Mouse (Mus musculus) embryonic facial prominence, embryonic 10.5 days (tissue): ENCODE measurements at regions not wholly inside any gene's neighbourhood (a gene's known extent, or its start where the extent isn't known, plus 50 kb on each side); places are given as distances from the start of the nearest gene placed in this dataset.

ENCODE experiments used
- DNase-seq: peaks from one replicate; pipeline ENCODE4 v3.0.0-alpha.2; 2017; ENCODE audit warnings: low spot score
- H3K27ac ChIP-seq: fragments of 300-500 bp; sonication (generic); replicated peaks from 2 replicates; pipeline ENCODE4 v1.5.1; 2016; ENCODE audit warnings: mild to moderate bottlenecking
- H3K27me3 ChIP-seq: fragments of 300-500 bp; sonication (generic); replicated peaks from 2 replicates; pipeline ENCODE4 v1.6.1; 2016; ENCODE audit warnings: low read depth, mild to moderate bottlenecking; ENCODE audit not compliant: poor library complexity, severe bottlenecking
- H3K36me3 ChIP-seq: fragments of 300-500 bp; sonication (generic); replicated peaks from 2 replicates; pipeline ENCODE4 v1.6.1; 2016; ENCODE audit warnings: mild to moderate bottlenecking, moderate library complexity
- H3K4me1 ChIP-seq: fragments of 300-500 bp; sonication (generic); 2 replicates; pipeline ENCODE4 v1.6.1; 2016
- H3K4me3 ChIP-seq: fragments of 300-500 bp; sonication (generic); 2 replicates; pipeline ENCODE4 v1.5.1; 2016; ENCODE audit warnings: mild to moderate bottlenecking, moderate library complexity
- H3K9me3 ChIP-seq: fragments of 300-500 bp; sonication (generic); 2 replicates; pipeline ENCODE4 v1.6.1; 2016; ENCODE audit warnings: mild to moderate bottlenecking
- WGBS: fragments of 180-500 bp; shearing (Covaris S2); methylation state at CpG from one replicate; pipeline ENCODE4 v1.1.7; 2016; 5-methylcytosine and 5-hydroxymethylcytosine counted together
- microRNA-seq: library from miRNA; unstranded; fragments of <30 nt; microRNA quantifications from one replicate; pipeline ENCODE4, GENCODE M21; 2017

DNA sequence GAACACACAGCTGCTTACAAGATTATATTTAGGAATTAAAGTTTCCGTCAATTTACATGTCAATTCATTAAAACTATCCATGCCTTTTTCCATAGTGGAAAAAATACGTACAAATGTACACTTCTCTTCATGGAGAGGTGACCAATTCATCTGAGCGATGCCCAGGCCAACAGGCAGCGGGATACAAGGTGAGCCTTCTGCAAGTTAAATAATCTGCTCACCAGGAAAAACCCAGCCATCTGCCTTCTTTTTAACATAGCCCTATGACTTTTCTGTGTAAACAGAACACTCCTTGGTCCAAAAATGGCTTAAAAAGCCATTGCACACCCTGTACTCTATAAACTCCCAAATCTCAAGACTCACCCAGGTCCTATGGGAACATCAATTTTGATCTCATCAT lies 51.5 kb upstream of the Cypt12 start:
- Histone ChIP-seq H3K9me3 (no peaks in the 10 kb centered on the region), H3K27ac (no peak overlapping the region), H3K36me3 (no peaks in the 10 kb centered on the region), H3K4me3 (no peak overlapping the region), H3K4me1 (no peaks in the 10 kb centered on the region), H3K27me3 (no peaks in the 10 kb centered on the region)
- DNase-seq: no peak
- WGBS: 91% methylated on average over 4 of the region's 4 CpGs

Small RNA genes in the stretch of these regions (microRNA-seq; reads per million reads assigned to microRNA genes)
- gene Mir124a-2: 4.9 reads per million, percentile 13 among the genes with 10 or more reads in this experiment
